In the genomic region with DNA sequence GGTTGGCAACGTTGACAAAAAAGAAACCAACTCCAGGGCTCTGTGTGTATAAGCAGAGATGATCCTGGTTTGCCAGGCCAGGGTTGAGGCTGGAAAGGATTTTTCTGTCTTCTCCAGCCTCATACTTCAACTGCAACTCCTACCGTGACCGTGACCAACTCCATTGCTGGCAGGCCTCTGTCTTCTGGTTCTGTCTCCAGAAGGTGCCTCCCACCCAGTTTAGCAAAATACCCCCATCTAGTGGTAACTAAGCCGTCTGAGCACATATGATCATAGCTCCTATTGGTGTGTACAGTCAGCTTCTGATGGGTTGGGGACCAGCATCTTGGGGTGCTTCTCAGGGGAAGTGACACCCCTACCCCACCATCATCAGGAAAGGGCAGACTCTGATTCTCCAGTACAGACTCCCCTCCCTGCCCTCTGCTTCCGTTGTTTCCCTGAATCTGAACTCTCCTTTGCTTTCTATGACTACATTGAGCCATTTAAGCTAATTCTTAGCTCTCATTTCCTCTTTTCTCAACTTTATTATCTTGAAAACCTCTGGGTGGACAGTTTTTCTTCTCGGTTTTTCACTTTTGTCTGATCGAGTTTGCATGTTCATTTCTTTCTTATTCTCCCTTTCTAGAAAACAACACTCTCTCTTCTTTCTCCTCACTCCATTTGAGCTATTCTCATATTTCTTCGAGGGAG, we compare ENCODE assay signal across 9 mouse cellular contexts.
A peak's percentile ranks its signal among the peaks of the same experiment; 100 is the strongest.
DNase-seq lines count a peak whose midpoint lies in the region; ATAC-seq and TF ChIP-seq lines count a peak whose summit lies in the region.
"Had no signal": no experiment of that assay in that cellular context is flagged by ENCODE, and none has a peak within 500 bp of the region (broad histone marks: within the 10 kb centered on the region; RNA-seq: fewer than 3 reads in every experiment).

No protein-coding gene starts in this region.

- H3K4me3 ChIP-seq in hindbrain, embryonic 10.5 days = no peak overlapping the region
- H3K4me3 ChIP-seq in hindbrain, embryonic 13.5 days = no peak overlapping the region
- no peak overlapping the region for H3K4me3 ChIP-seq in thymus, adult 2 months (ENCODE audit: control insufficient read depth, insufficient read depth, low read length)
- no peak overlapping the region for H3K4me3 ChIP-seq in stomach, embryonic 16.5 days (replicated peaks; ENCODE audit: low read length)
- H3K4me3 ChIP-seq: midbrain, embryonic 12.5 days had no signal

- no peaks in the 10 kb centered on the region for H3K27me3 ChIP-seq in hindbrain, embryonic 10.5 days (ENCODE audit: insufficient read depth, poor library complexity, severe bottlenecking)
- no peaks in the 10 kb centered on the region for H3K27me3 ChIP-seq in hindbrain, embryonic 13.5 days
- no peaks in the 10 kb centered on the region for H3K27me3 ChIP-seq in thymus, adult 2 months (ENCODE audit: control insufficient read depth, insufficient read depth, low read length)
- no peaks in the 10 kb centered on the region for H3K27me3 ChIP-seq in stomach, embryonic 16.5 days (ENCODE audit: control insufficient read depth, insufficient read depth, low read length)
- H3K27me3 ChIP-seq: midbrain, embryonic 12.5 days had no signal

- ATAC-seq in hindbrain, embryonic 13.5 days (ENCODE audit: low FRiP score) = no peak
- peak; percentile 47; the same call in 1 of the 2 replicates for ATAC-seq in stomach, embryonic 16.5 days (ENCODE audit: insufficient read depth, low FRiP score)

- H3K4me1 ChIP-seq in hindbrain, embryonic 10.5 days (replicated peaks) = no peaks in the 10 kb centered on the region
- no peaks in the 10 kb centered on the region for H3K4me1 ChIP-seq in hindbrain, embryonic 13.5 days (replicated peaks)
- no peaks in the 10 kb centered on the region for H3K4me1 ChIP-seq in thymus, adult 2 months (replicated peaks; ENCODE audit: control insufficient read depth, insufficient read depth, low read length)
- no peaks in the 10 kb centered on the region for H3K4me1 ChIP-seq in stomach, embryonic 16.5 days (ENCODE audit: control insufficient read depth, insufficient read depth, low read length)
- H3K4me1 ChIP-seq: midbrain, embryonic 12.5 days had no signal

- no peak overlapping the region for H3K27ac ChIP-seq in hindbrain, embryonic 10.5 days
- no peak overlapping the region for H3K27ac ChIP-seq in hindbrain, embryonic 13.5 days
- no peak overlapping the region for H3K27ac ChIP-seq in thymus, adult 2 months (ENCODE audit: control insufficient read depth, insufficient read depth, low read length)
- no peak overlapping the region for H3K27ac ChIP-seq in stomach, embryonic 16.5 days (ENCODE audit: low read length)
- H3K27ac ChIP-seq: midbrain, embryonic 12.5 days had no signal

- no peaks in the 10 kb centered on the region for H3K36me3 ChIP-seq in hindbrain, embryonic 10.5 days
- no peaks in the 10 kb centered on the region for H3K36me3 ChIP-seq in hindbrain, embryonic 13.5 days
- H3K36me3 ChIP-seq in thymus, adult 2 months (ENCODE audit: control insufficient read depth, insufficient read depth, low read length) = no peaks in the 10 kb centered on the region
- no peaks in the 10 kb centered on the region for H3K36me3 ChIP-seq in stomach, embryonic 16.5 days (ENCODE audit: control insufficient read depth, insufficient read depth, low read length)
- H3K36me3 ChIP-seq: midbrain, embryonic 12.5 days had no signal

- no peak for TF ChIP-seq POLR2A in thymus, adult 2 months (IDR thresholded peaks at IDR 0.05; ENCODE audit: control insufficient read depth, extremely low read depth, insufficient read depth, low read length, poor library complexity)

- 73% methylated on average over 8 of the region's 8 CpGs for WGBS in hindbrain, embryonic 10.5 days
- WGBS in hindbrain, embryonic 13.5 days = 70% methylated on average over 8 of the region's 8 CpGs
- 43% methylated on average over 8 of the region's 8 CpGs for WGBS in thymus, adult 2 months
- WGBS in stomach, embryonic 16.5 days = 58% methylated on average over 8 of the region's 8 CpGs

- 0 out of 2 replicates have a peak, but pooled peaks cover 2% of the 10 kb centered on the region for H3K9me3 ChIP-seq in hindbrain, embryonic 10.5 days
- no peaks in the 10 kb centered on the region for H3K9me3 ChIP-seq in hindbrain, embryonic 13.5 days
- H3K9me3 ChIP-seq in stomach, embryonic 16.5 days (replicated peaks; ENCODE audit: control insufficient read depth, low read length) = no peaks in the 10 kb centered on the region

- H3K9ac ChIP-seq in hindbrain, embryonic 13.5 days = no peak overlapping the region
- H3K9ac ChIP-seq in stomach, embryonic 16.5 days (ENCODE audit: low read length) = no peak overlapping the region
- H3K9ac ChIP-seq: midbrain, embryonic 12.5 days had no signal

- H3K4me2 ChIP-seq in hindbrain, embryonic 13.5 days = no peak overlapping the region
- no peak overlapping the region for H3K4me2 ChIP-seq in stomach, embryonic 16.5 days (ENCODE audit: low read depth, low read length)
- H3K4me2 ChIP-seq: midbrain, embryonic 12.5 days had no signal

- TF ChIP-seq CTCF in thymus, adult 2 months (IDR thresholded peaks at IDR 0.05; ENCODE audit: borderline replicate concordance, control insufficient read depth, extremely low read depth, insufficient read depth, low read length, poor library complexity) = no peak

- peak; percentile 19 for DNase-seq in hindbrain, embryonic 10.5 days (ENCODE audit: low spot score)
- peak; percentile 23 for DNase-seq in thymus, adult 2 months
- DNase-seq in thymus, postnatal 36 days = no peak
- peak; percentile 39 for DNase-seq in forelimb bud, embryonic 11.5 days (ENCODE audit: low read depth, low spot score)
- no peak for DNase-seq in adrenal gland, adult 8-10 months
- DNase-seq in cerebellum, postnatal 36 days = no peak

Comparison
In these comparisons a context has a peak if more than half of its experiments do, and no peak if none do; other contexts are left out.
1. DNase-seq: peak in hindbrain, embryonic 10.5 days (single experiment), thymus, adult 2 months (single experiment) and forelimb bud, embryonic 11.5 days (single experiment); none in thymus, postnatal 36 days (0 of 2), adrenal gland, adult 8-10 months (single experiment) and cerebellum, postnatal 36 days (0 of 2).